Mouse (Mus musculus): Measurements from ENCODE around the gene Mpg.

DNA sequence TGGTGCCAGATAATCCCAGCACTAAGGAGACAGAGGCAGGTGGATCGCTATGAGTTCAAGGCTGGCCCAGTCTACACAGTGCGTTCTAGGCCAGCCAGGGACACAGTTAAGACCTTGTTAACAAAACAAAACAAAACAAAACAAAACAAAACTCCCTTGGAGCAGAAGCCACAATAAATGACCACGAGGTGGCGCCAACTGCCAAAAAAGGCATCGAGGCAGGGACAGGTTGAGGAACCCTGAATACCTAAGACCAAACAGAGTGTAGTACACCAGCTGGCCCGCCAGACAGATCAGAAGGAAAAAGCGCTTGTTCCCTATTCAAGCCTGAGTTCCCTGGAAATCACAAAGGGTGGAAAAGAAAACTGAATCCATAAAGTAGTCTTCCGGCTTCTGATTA is 9.5 kb upstream of the Mpg start:
- TF ChIP-seq GATA1 (IDR thresholded peaks at IDR 0.05; ENCODE audit: low read length) (no peak), TAL1 (IDR thresholded peaks at IDR 0.05; ENCODE audit: low read length) (no peak)
